Mouse (Mus musculus) testis, adult 2 months (tissue): ENCODE data around the gene Ppp2r5e.

Experiments used
- CTCF ChIP-seq: fragments of 200-500 bp; IDR thresholded peaks from 2 replicates; pipeline ENCODE4 v1.5.1; 2012; ENCODE audit warnings: low read depth, mild to moderate bottlenecking, inconsistent platforms, low read length, moderate library complexity; ENCODE audit not compliant: control insufficient read depth, insufficient read depth, insufficient replicate concordance
- POLR2A ChIP-seq: fragments of 200-500 bp; IDR thresholded peaks from 2 replicates; pipeline ENCODE4 v1.6.1; 2012; ENCODE audit warnings: low read depth, mild to moderate bottlenecking, inconsistent platforms, low read length, moderate library complexity; ENCODE audit not compliant: control insufficient read depth

- TF ChIP-seq CTCF = no peak
- no peak for TF ChIP-seq POLR2A
These were observed 33.6 kb upstream of the Ppp2r5e start for GRCm38 (mm10) chr12:75629618-75630017.
